Mouse (Mus musculus): ENCODE results near the gene Tcp11l2.

- no peak for TF ChIP-seq CTCF (conservative IDR thresholded peaks at IDR 0.05; ENCODE audit: low read length)
- TF ChIP-seq NANOG (IDR thresholded peaks at IDR 0.05; ENCODE audit: borderline replicate concordance, low read length) = no peak
Measured at GRCm38 (mm10) chr10:84532911-84533882, 43.2 kb upstream of the Tcp11l2 start.

Measured in E14TG2a.4 (cell line).